In genomic region chr11:78360125-78360788, GRCm38 (mm10) we compare ENCODE assay signal across 8 mouse cellular contexts. TPM values are rescaled to one million over a fixed set of nuclear protein-coding genes. Genes with fewer than 3 reads are reported as not detected.
DNase-seq lines count a peak whose midpoint lies in the region; ATAC-seq and TF ChIP-seq lines count a peak whose summit lies in the region.

No protein-coding gene starts in this region.

- H3K36me3 ChIP-seq in heart, embryonic 10.5 days: no peaks in the 10 kb centered on the region
- no peaks in the 10 kb centered on the region for H3K36me3 ChIP-seq in kidney, embryonic 15.5 days
- no peaks in the 10 kb centered on the region for H3K36me3 ChIP-seq in liver, embryonic 14.5 days (replicated peaks; ENCODE audit: control insufficient read depth, insufficient read depth, low read depth)

- 11% methylated on average over 13 of the region's 13 CpGs for WGBS in heart, embryonic 10.5 days
- WGBS in kidney, embryonic 15.5 days: 10% methylated on average over 13 of the region's 13 CpGs
- 8% methylated on average over 13 of the region's 13 CpGs for WGBS in liver, embryonic 14.5 days (ENCODE audit: insufficient replicate concordance)

- H3K27me3 ChIP-seq in heart, embryonic 10.5 days (ENCODE audit: insufficient read depth, poor library complexity, severe bottlenecking): peaks cover 29% of the 10 kb centered on the region
- no peaks in the 10 kb centered on the region for H3K27me3 ChIP-seq in kidney, embryonic 15.5 days
- H3K27me3 ChIP-seq in liver, embryonic 14.5 days (ENCODE audit: control insufficient read depth, insufficient read depth, low read length): no peaks in the 10 kb centered on the region

- H3K9me3 ChIP-seq in heart, embryonic 10.5 days: no peaks in the 10 kb centered on the region
- no peaks in the 10 kb centered on the region for H3K9me3 ChIP-seq in kidney, embryonic 15.5 days (replicated peaks)
- no peaks in the 10 kb centered on the region for H3K9me3 ChIP-seq in liver, embryonic 14.5 days (ENCODE audit: control insufficient read depth, low read length)

- H3K4me1 ChIP-seq in heart, embryonic 10.5 days: peaks cover 14% of the 10 kb centered on the region; the same call in 1 of the 2 replicates
- H3K4me1 ChIP-seq in kidney, embryonic 15.5 days: peaks cover 35% of the 10 kb centered on the region
- H3K4me1 ChIP-seq in liver, embryonic 14.5 days (replicated peaks; ENCODE audit: control insufficient read depth in 2 of 2, insufficient read depth in 2 of 2, low read length in 1 of 2): peaks cover 0 to 2% of the 10 kb centered on the region in 2 experiments; a peak in 1 of 4 replicates

- TF ChIP-seq EP300 in liver, embryonic 14.5 days (IDR thresholded peaks at IDR 0.05; ENCODE audit: low read depth): no peak

- H3K4me2 ChIP-seq in kidney, embryonic 15.5 days: peak overlapping the region; percentile 68
- H3K4me2 ChIP-seq in liver, embryonic 14.5 days (ENCODE audit: low read depth): peak overlapping the region; percentile 72

- peak; percentile 61 for ATAC-seq in kidney, embryonic 15.5 days (replicated peaks; ENCODE audit: low FRiP score)
- ATAC-seq in liver, embryonic 14.5 days (ENCODE audit: insufficient read depth): peak; percentile 76; the same call in 1 of the 2 replicates

- peak; percentile 87 for TF ChIP-seq CTCF in liver, embryonic 14.5 days (IDR thresholded peaks at IDR 0.05; ENCODE audit: low read depth)

- H3K27ac ChIP-seq in heart, embryonic 10.5 days: no peak overlapping the region
- no peak overlapping the region for H3K27ac ChIP-seq in kidney, embryonic 15.5 days
- no peak overlapping the region for H3K27ac ChIP-seq in liver, embryonic 14.5 days

- DNase-seq in A20 (ENCODE audit: low read depth, low spot score): peak; percentile 85
- peak; percentile 80 for DNase-seq in adrenal gland, adult 2 months
- DNase-seq in embryo, embryonic 9.5 days (ENCODE audit: extremely low spot score): peak; percentile 80
- peak; percentile 89 for DNase-seq in heart, embryonic 10.5 days (ENCODE audit: low spot score)
- DNase-seq in liver, embryonic 14.5 days (ENCODE audit: low read depth in 3 of 3, low spot score in 3 of 3): peak; percentile 50 to 70 (median 57)
- peak; percentile 70 for DNase-seq in neural tube, embryonic 10.5 days (ENCODE audit: extremely low spot score, low spot score)
- peak; percentile 91 for DNase-seq in testis, postnatal 10 days (ENCODE audit: low spot score)

- peak overlapping the region; percentile 56 for H3K4me3 ChIP-seq in heart, embryonic 10.5 days
- H3K4me3 ChIP-seq in kidney, embryonic 15.5 days (replicated peaks): peak overlapping the region; percentile 41
- H3K4me3 ChIP-seq in liver, embryonic 14.5 days (ENCODE audit: insufficient read depth in 1 of 2, low read depth in 2 of 2, low read length in 2 of 2): peak overlapping the region; percentile 49 to 52

- H3K9ac ChIP-seq in kidney, embryonic 15.5 days: peak overlapping the region; percentile 29; the same call in 1 of the 2 replicates
- H3K9ac ChIP-seq in liver, embryonic 14.5 days (replicated peaks): no peak overlapping the region

RNA-seq across cellular contexts. Expression of gene Unc119, which starts 17.0 kb away (rescaled TPM):
- 10 to 100 TPM; 35.3 to 44.1 TPM for total RNA-seq in adrenal gland, adult 2 months (2021)
- 60.4 and 65.4 TPM in 2 replicates for polyA plus RNA-seq in adrenal gland, adult 2 months (2012; rRNA removed)
- polyA plus RNA-seq in heart, embryonic 10.5 days (2016; fragmentation: Nextera tagmentation; extraction: Ambion mirVana): 40.7 and 66.1 TPM in 2 replicates
- polyA plus RNA-seq in kidney, embryonic 15.5 days (2015; fragmentation: Nextera tagmentation; extraction: Ambion mirVana): 40.2 and 44.9 TPM in 2 replicates
- polyA plus RNA-seq in liver, embryonic 14.5 days (2012; rRNA removed): 33.5 and 40.3 TPM in 2 replicates
- polyA plus RNA-seq in liver, embryonic 14.5 days (2014; fragmentation: Nextera tagmentation; extraction: Ambion mirVana): 20.9 and 25.2 TPM in 2 replicates

RNA-seq across cellular contexts. Expression of gene Foxn1, which starts 26.1 kb away (rescaled TPM):
- under 1 TPM; 0.29 to 0.41 TPM for total RNA-seq in adrenal gland, adult 2 months (2021)
- 0.27 and 0.35 TPM in 2 replicates for polyA plus RNA-seq in adrenal gland, adult 2 months (2012; rRNA removed)
- 0.13 TPM in 1 of 2 replicates, not detected in the other for polyA plus RNA-seq in heart, embryonic 10.5 days (2016; fragmentation: Nextera tagmentation; extraction: Ambion mirVana)
- polyA plus RNA-seq in kidney, embryonic 15.5 days (2015; fragmentation: Nextera tagmentation; extraction: Ambion mirVana): 0.10 TPM in 1 of 2 replicates, not detected in the other
- polyA plus RNA-seq in liver, embryonic 14.5 days (2012; rRNA removed): not detected in 2 replicates
- not detected in 2 replicates for polyA plus RNA-seq in liver, embryonic 14.5 days (2014; fragmentation: Nextera tagmentation; extraction: Ambion mirVana)

RNA-seq across cellular contexts. Expression of gene Pigs, which starts 32.0 kb away (rescaled TPM):
- 10 to 100 TPM; 57.3 to 61.3 TPM for total RNA-seq in adrenal gland, adult 2 months (2021)
- 161 and 184 TPM in 2 replicates for polyA plus RNA-seq in adrenal gland, adult 2 months (2012; rRNA removed)
- polyA plus RNA-seq in heart, embryonic 10.5 days (2016; fragmentation: Nextera tagmentation; extraction: Ambion mirVana): 72.0 and 78.3 TPM in 2 replicates
- polyA plus RNA-seq in kidney, embryonic 15.5 days (2015; fragmentation: Nextera tagmentation; extraction: Ambion mirVana): 77.5 and 86.2 TPM in 2 replicates
- polyA plus RNA-seq in liver, embryonic 14.5 days (2012; rRNA removed): 19.6 and 22.0 TPM in 2 replicates
- 23.5 and 26.1 TPM in 2 replicates for polyA plus RNA-seq in liver, embryonic 14.5 days (2014; fragmentation: Nextera tagmentation; extraction: Ambion mirVana)

RNA-seq across cellular contexts. Expression of gene Aldoc, which starts 37.5 kb away (rescaled TPM):
- 10 to 100 TPM; 25.1 to 28.0 TPM for total RNA-seq in adrenal gland, adult 2 months (2021)
- 15.7 and 26.0 TPM in 2 replicates for polyA plus RNA-seq in adrenal gland, adult 2 months (2012; rRNA removed)
- polyA plus RNA-seq in heart, embryonic 10.5 days (2016; fragmentation: Nextera tagmentation; extraction: Ambion mirVana): 11.2 and 17.2 TPM in 2 replicates
- 6.0 and 6.4 TPM in 2 replicates for polyA plus RNA-seq in kidney, embryonic 15.5 days (2015; fragmentation: Nextera tagmentation; extraction: Ambion mirVana)
- polyA plus RNA-seq in liver, embryonic 14.5 days (2012; rRNA removed): 4.2 TPM in 2 replicates
- polyA plus RNA-seq in liver, embryonic 14.5 days (2014; fragmentation: Nextera tagmentation; extraction: Ambion mirVana): 6.0 and 6.6 TPM in 2 replicates

RNA-seq across cellular contexts. Expression of gene Spag5, which starts 58.9 kb away (rescaled TPM):
- total RNA-seq in adrenal gland, adult 2 months (2021): 1 to 10 TPM; 3.0 to 4.1 TPM
- 1.9 and 3.6 TPM in 2 replicates for polyA plus RNA-seq in adrenal gland, adult 2 months (2012; rRNA removed)
- 39.1 and 39.3 TPM in 2 replicates for polyA plus RNA-seq in heart, embryonic 10.5 days (2016; fragmentation: Nextera tagmentation; extraction: Ambion mirVana)
- 43.3 and 47.4 TPM in 2 replicates for polyA plus RNA-seq in kidney, embryonic 15.5 days (2015; fragmentation: Nextera tagmentation; extraction: Ambion mirVana)
- 27.8 and 39.7 TPM in 2 replicates for polyA plus RNA-seq in liver, embryonic 14.5 days (2012; rRNA removed)
- 27.6 and 31.5 TPM in 2 replicates for polyA plus RNA-seq in liver, embryonic 14.5 days (2014; fragmentation: Nextera tagmentation; extraction: Ambion mirVana)
